Mouse (Mus musculus) adrenal gland, postnatal 36 days (tissue): ENCODE results near the gene Mapk8. TPM values are rescaled to one million over a fixed set of nuclear protein-coding genes. Genes with fewer than 3 reads are reported as not detected.
"Not testable (repeated sequence)": the region's sequence is repeated elsewhere in the genome, so short reads cannot be mapped to it uniquely, and the experiment has no call there.

Experiments used
- DNase-seq, 2 experiments: peaks; one replicate each; pipeline ENCODE4 v3.0.0; 2021; ENCODE audit warnings: mixed read lengths in 1 of 2
- long read RNA-seq, 2 experiments: library from polyadenylated mRNA; stranded (forward); transcript quantifications; one replicate each; pipeline ENCODE4 v2.0.0; 2021; ENCODE audit warnings: borderline sequencing depth in 2 of 2
- total RNA-seq, 2 experiments: library from RNA; stranded (reverse); gene quantifications; 2 replicates each; pipeline ENCODE4 v1.2.3; 2021

The Mapk8 gene
- 10 to 100 TPM; 26.1 to 26.4 TPM for total RNA-seq
- long read RNA-seq, experiment 1, partial matches to known transcripts = 1 of 4 reads
- long read RNA-seq, experiment 1, other reads (novel, unspliced or antisense) = 1 of 4 reads
- long read RNA-seq, experiment 2 = 0 reads

GRCm38 (mm10) chr14:33447027-33447569, at the start of gene Mapk8:
Mapk8 (minus strand) TSS chr14:33447158.
- peak; percentile 99 to 100 for DNase-seq

GRCm38 (mm10) chr14:33495226-33495625, 48.3 kb upstream of the Mapk8 start:
- no peak for DNase-seq

- DNase-seq = no peak
Measured at GRCm38 (mm10) chr14:33487805-33488550, 41.0 kb upstream of the Mapk8 start.

- DNase-seq = no peak
Measured at GRCm38 (mm10) chr14:33481991-33482390, 35.0 kb upstream of the Mapk8 start.

GRCm38 (mm10) chr14:33476094-33476760, 29.3 kb upstream of the Mapk8 start:
- no peak for DNase-seq

GRCm38 (mm10) chr14:33474461-33474860, 27.5 kb upstream of the Mapk8 start:
- no peak for DNase-seq

GRCm38 (mm10) chr14:33471331-33471730, 24.4 kb upstream of the Mapk8 start, which contains the start of gene Frmpd2:
Frmpd2 (plus strand) TSS chr14:33471696.
- no peak for DNase-seq

- DNase-seq = no peak
Measured at GRCm38 (mm10) chr14:33467766-33468165, 20.8 kb upstream of the Mapk8 start.

- no peak for DNase-seq
Measured at GRCm38 (mm10) chr14:33463658-33464057, 16.7 kb upstream of the Mapk8 start.

GRCm38 (mm10) chr14:33450331-33450730, 3.4 kb upstream of the Mapk8 start:
- no peak for DNase-seq

- no peak for DNase-seq
Measured at GRCm38 (mm10) chr14:33449296-33449840, 2.4 kb upstream of the Mapk8 start.

- no peak for DNase-seq
Measured at GRCm38 (mm10) chr14:33448276-33448675, 1.3 kb upstream of the Mapk8 start.

- DNase-seq = no peak
Measured at GRCm38 (mm10) chr14:33446561-33447023, 366 bp downstream of the Mapk8 start.

- DNase-seq = no peak
Measured at GRCm38 (mm10) chr14:33445962-33446361, 996 bp downstream of the Mapk8 start.

GRCm38 (mm10) chr14:33443780-33444179, 3.2 kb downstream of the Mapk8 start:
- no peak for DNase-seq

GRCm38 (mm10) chr14:33432485-33432884, 14.5 kb downstream of the Mapk8 start:
- not testable (repeated sequence) for DNase-seq

- DNase-seq = no peak
Measured at GRCm38 (mm10) chr14:33424124-33424523, 22.8 kb downstream of the Mapk8 start.

GRCm38 (mm10) chr14:33423003-33423402, 24.0 kb downstream of the Mapk8 start:
- no peak for DNase-seq

GRCm38 (mm10) chr14:33418311-33418909, 28.5 kb downstream of the Mapk8 start:
- DNase-seq = no peak

GRCm38 (mm10) chr14:33415746-33416145, 31.2 kb downstream of the Mapk8 start:
- no peak for DNase-seq

- DNase-seq = peak in 1 of 2 experiments; percentile 8
Measured at GRCm38 (mm10) chr14:33402331-33402730, 44.6 kb downstream of the Mapk8 start.

- no peak for DNase-seq
Measured at GRCm38 (mm10) chr14:33400019-33400418, 46.9 kb downstream of the Mapk8 start.
